Mouse (Mus musculus) erythroblast, embryonic 14.5 days (primary cell): ENCODE data around the gene Ankrd13a. TPM values are rescaled to one million over a fixed set of nuclear protein-coding genes. Genes with fewer than 3 reads are reported as not detected.

ENCODE experiments used
- H3K27me3 ChIP-seq: 2 replicates; pipeline ENCODE4 v1.6.1; 2012; ENCODE audit warnings: inconsistent platforms; ENCODE audit not compliant: control insufficient read depth
- H3K36me3 ChIP-seq: 2 replicates; pipeline ENCODE4 v1.6.1; 2012; ENCODE audit warnings: mild to moderate bottlenecking, inconsistent platforms; ENCODE audit not compliant: control insufficient read depth
- H3K4me1 ChIP-seq: 2 replicates; pipeline ENCODE4 v1.6.1; 2012; ENCODE audit warnings: inconsistent platforms; ENCODE audit not compliant: control insufficient read depth
- H3K4me3 ChIP-seq: replicated peaks from 2 replicates; pipeline ENCODE3; 2012; ENCODE audit warnings: moderate library complexity, mild to moderate bottlenecking, inconsistent platforms
- H3K9me3 ChIP-seq: 2 replicates; pipeline ENCODE4 v1.6.1; 2012; ENCODE audit warnings: low read length, inconsistent platforms, mixed read lengths; ENCODE audit not compliant: control insufficient read depth
- GATA1 ChIP-seq: IDR thresholded peaks from 2 replicates; pipeline ENCODE4 v1.6.1; 2012; ENCODE audit warnings: low read length, inconsistent platforms, mixed read lengths
- TAL1 ChIP-seq: IDR thresholded peaks from 3 replicates; pipeline ENCODE4 v1.6.1; 2012; ENCODE audit warnings: low read length, inconsistent platforms, mixed read lengths
- polyA plus RNA-seq: library from polyadenylated mRNA; stranded (reverse); fragments of >175 nt; gene quantifications from 2 replicates; pipeline ENCODE4 v1.2.3, GENCODE M21; 2012

The Ankrd13a gene
- polyA plus RNA-seq, 1 experiment, result 15.2 TPM

- Histone ChIP-seq H3K27me3 (no peaks in the 10 kb centered on the region), H3K4me3 (peak overlapping the region; percentile 89), H3K4me1 (peaks cover 64% of the 10 kb centered on the region), H3K9me3 (no peaks in the 10 kb centered on the region), H3K36me3 (peaks cover 17% of the 10 kb centered on the region)
- TF ChIP-seq TAL1, result no peak
- TF ChIP-seq GATA1, result no peak
Measured at GRCm38 (mm10) chr5:114773780-114774179, 697 bp upstream of the Ankrd13a start.

GRCm38 (mm10) chr5:114775056-114775979, 841 bp downstream of the Ankrd13a start, which contains the start of gene Git2:
Git2 (minus strand) TSS chr5:114775517.
- TF ChIP-seq TAL1, result no peak
- no peak for TF ChIP-seq GATA1
- Histone ChIP-seq H3K9me3 (no peaks in the 10 kb centered on the region), H3K4me1 (peaks cover 73% of the 10 kb centered on the region), H3K36me3 (peaks cover 7% of the 10 kb centered on the region), H3K27me3 (no peaks in the 10 kb centered on the region), H3K4me3 (peak within 1 kb of the TSS; percentile 89)

- H3K4me1 ChIP-seq, result peaks cover 78% of the 10 kb centered on the region
- peaks cover 11% of the 10 kb centered on the region for H3K36me3 ChIP-seq
- TF ChIP-seq TAL1 (no peak), GATA1 (no peak)
- no peaks in the 10 kb centered on the region for H3K27me3 ChIP-seq
- H3K4me3 ChIP-seq, result peak overlapping the region; percentile 89
- H3K9me3 ChIP-seq, result no peaks in the 10 kb centered on the region
Measured at GRCm38 (mm10) chr5:114776174-114776573, 1.7 kb downstream of the Ankrd13a start.

GRCm38 (mm10) chr5:114779956-114780489, 5.5 kb downstream of the Ankrd13a start:
- Histone ChIP-seq H3K27me3 (no peaks in the 10 kb centered on the region), H3K4me1 (peaks cover 94% of the 10 kb centered on the region), H3K9me3 (no peaks in the 10 kb centered on the region), H3K4me3 (no peak overlapping the region), H3K36me3 (peaks cover 26% of the 10 kb centered on the region)
- TF ChIP-seq GATA1 (no peak), TAL1 (no peak)

GRCm38 (mm10) chr5:114780912-114781311, 6.4 kb downstream of the Ankrd13a start:
- H3K4me1 ChIP-seq, result peaks cover 94% of the 10 kb centered on the region
- H3K4me3 ChIP-seq, result no peak overlapping the region
- no peak for TF ChIP-seq TAL1

GRCm38 (mm10) chr5:114782991-114783390, 8.5 kb downstream of the Ankrd13a start:
- no peaks in the 10 kb centered on the region for H3K27me3 ChIP-seq
- H3K4me3 ChIP-seq, result no peak overlapping the region
- no peaks in the 10 kb centered on the region for H3K9me3 ChIP-seq
- H3K4me1 ChIP-seq, result peaks cover 82% of the 10 kb centered on the region
- H3K36me3 ChIP-seq, result peaks cover 48% of the 10 kb centered on the region
- TF ChIP-seq TAL1, result no peak
- TF ChIP-seq GATA1, result no peak

More at GRCm38 (mm10) chr5:114780912-114781311, 6.4 kb downstream of the Ankrd13a start:
- Histone ChIP-seq H3K9me3 (no peaks in the 10 kb centered on the region), H3K27me3 (no peaks in the 10 kb centered on the region), H3K36me3 (peaks cover 32% of the 10 kb centered on the region)

- Histone ChIP-seq H3K4me1 (peaks cover 77% of the 10 kb centered on the region), H3K36me3 (peaks cover 54% of the 10 kb centered on the region)
Measured at GRCm38 (mm10) chr5:114783405-114784163, 9.1 kb downstream of the Ankrd13a start.

GRCm38 (mm10) chr5:114784622-114785165, 10.2 kb downstream of the Ankrd13a start:
- Histone ChIP-seq H3K27me3 (no peaks in the 10 kb centered on the region), H3K4me1 (peaks cover 66% of the 10 kb centered on the region), H3K4me3 (peak overlapping the region; percentile 37), H3K9me3 (no peaks in the 10 kb centered on the region), H3K36me3 (peaks cover 63% of the 10 kb centered on the region)
- TF ChIP-seq TAL1 (no peak; the same call in 2 of the 3 replicates), GATA1 (0 out of 2 replicates have a peak, but pooled peaks have one; percentile 11)

More at GRCm38 (mm10) chr5:114783405-114784163, 9.1 kb downstream of the Ankrd13a start:
- Histone ChIP-seq H3K4me3 (no peak overlapping the region), H3K9me3 (no peaks in the 10 kb centered on the region), H3K27me3 (no peaks in the 10 kb centered on the region)
- TF ChIP-seq TAL1 (no peak), GATA1 (no peak)
